Mouse (Mus musculus) liver, embryonic 14.5 days (tissue): ENCODE results near the gene Ambra1.

Experiments used
- CTCF ChIP-seq: IDR thresholded peaks from 2 replicates; pipeline ENCODE4 v1.5.1; 2016; ENCODE audit warnings: antibody characterized with exemption, low read depth, control low read depth
- EP300 ChIP-seq: IDR thresholded peaks from 2 replicates; pipeline ENCODE4 v1.6.1; 2016; ENCODE audit warnings: antibody characterized with exemption, low read depth

GRCm38 (mm10) chr2:91931328-91932159 lies 201.6 kb downstream of the Ambra1 start:
- TF ChIP-seq CTCF = no peak
- no peak for TF ChIP-seq EP300
